Mouse (Mus musculus) embryonic fibroblast, embryonic 13.5 days (primary cell): ENCODE data around the gene Gm45716.

Experiments
- CTCF ChIP-seq: IDR thresholded peaks from 2 replicates; pipeline ENCODE4 v1.5.1; 2011; ENCODE audit warnings: mild to moderate bottlenecking, control low read depth, low read length, moderate library complexity, borderline replicate concordance; ENCODE audit not compliant: insufficient read depth
- POLR2A ChIP-seq: IDR thresholded peaks from 2 replicates; pipeline ENCODE4 v1.6.1; 2011; ENCODE audit warnings: low read depth, mild to moderate bottlenecking, control low read depth, low read length, moderate library complexity

- TF ChIP-seq CTCF (no peak), POLR2A (no peak)
These were observed 32.4 kb upstream of the Gm45716 start for GRCm38 (mm10) chr11:90155066-90155465.
